Mouse (Mus musculus) embryo, embryonic 11.5 days (tissue): Measurements from ENCODE around the gene Itga2.

Experiments used
- DNase-seq: peaks from one replicate; pipeline ENCODE4 v3.0.0-alpha.2; 2012; ENCODE audit warnings: low read depth, low spot score

Gene Itga2

DNA sequence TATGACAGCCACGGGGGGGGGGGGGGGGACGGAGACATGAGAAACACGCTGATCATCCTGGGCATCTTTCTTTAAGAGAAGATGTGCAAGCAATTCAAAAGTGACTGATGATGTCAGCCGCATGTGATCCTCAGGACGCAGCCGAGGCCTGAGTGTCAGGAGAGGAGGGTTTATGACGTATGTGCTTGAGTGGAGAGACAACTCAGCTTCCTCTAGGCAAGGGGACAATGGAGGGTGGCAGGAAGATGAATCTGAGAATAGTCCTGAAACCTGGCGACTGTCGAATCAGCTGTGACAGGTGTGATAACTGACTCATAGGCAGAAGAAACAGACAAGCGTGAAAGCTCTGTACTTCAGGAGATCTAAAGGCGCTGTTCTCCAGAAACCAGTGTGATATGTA, 53.2 kb downstream of the Itga2 start:
- DNase-seq, result no peak

DNA sequence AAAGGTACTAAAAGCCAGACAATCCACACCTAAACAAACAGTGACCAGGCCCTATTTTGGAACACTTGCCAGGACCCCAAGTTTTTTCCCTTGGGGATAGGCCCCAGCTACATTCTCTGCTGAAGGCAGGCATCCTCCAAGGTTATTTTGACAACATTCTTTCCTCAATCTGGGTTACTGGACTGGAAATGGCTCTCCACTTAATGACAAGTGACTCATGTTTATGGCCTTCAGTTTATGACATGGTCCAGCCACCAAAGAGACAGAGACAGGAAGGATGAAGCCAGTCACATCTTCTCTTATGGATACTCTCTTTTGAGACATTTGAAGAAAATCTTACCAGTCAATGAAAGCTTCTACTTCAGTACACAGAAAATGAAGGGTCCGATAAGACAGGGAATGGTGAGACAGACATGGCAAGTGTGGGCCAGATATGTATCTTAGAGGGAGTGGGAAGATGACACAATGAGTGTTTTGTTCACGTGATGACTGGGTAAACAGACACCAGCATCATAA, 55.8 kb downstream of the Itga2 start:
- DNase-seq, result no peak

DNA sequence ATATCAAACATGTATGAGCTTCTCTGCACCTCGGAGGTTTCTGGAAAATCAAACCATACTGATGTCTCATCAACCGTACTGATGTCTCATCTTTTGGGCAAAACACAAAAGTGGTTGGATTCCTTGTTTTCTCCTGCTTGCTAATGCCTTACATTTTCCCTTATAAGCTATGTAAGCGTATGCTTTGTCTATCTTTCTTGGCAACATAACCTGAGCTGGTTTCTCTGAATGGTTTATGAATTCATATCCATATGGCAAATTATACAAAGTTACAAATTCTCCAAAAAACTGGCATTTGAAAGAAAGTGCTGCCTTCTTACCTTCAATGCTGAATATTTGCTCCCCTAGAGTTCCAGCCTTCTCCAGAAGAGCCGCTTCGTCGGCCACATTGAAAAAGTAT, 57.2 kb downstream of the Itga2 start:
- no peak for DNase-seq

DNA sequence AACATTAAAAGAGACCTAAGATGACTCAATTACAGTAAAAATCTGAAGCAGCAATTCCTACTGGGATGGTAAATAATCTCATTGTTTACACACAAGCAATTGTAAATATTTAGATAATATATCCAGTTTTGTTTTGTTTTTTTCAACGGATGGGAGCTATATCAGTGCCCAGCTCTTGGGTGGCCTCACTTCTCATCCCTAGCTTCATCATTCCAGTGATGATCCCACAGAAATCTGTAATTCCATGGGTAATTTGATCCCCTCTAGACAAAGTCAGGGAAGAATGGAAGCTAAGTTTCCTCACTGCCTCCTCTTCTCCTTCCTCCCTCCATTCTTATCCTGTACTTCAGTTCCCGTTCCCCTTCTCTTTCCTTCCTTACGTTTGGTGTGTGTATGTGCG, 74.4 kb downstream of the Itga2 start:
- DNase-seq, result no peak

DNA sequence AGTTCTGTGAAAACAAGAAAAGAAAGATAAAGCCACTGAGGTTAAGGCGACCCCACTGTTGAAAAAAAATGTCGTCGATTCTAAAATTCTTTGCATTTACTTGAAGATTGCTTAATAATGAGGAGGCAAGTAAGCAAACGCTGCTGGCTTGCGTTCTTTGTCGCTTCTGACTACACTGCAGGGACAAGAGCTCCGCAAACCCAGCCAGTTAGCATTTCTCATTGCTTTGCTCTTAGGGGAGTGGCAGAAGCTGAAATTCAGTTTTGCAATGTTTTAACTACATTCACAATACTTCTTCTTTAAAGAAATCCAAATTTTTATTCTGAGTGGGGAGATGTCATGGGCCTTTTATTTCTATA, 75.7 kb downstream of the Itga2 start:
- no peak for DNase-seq

DNA sequence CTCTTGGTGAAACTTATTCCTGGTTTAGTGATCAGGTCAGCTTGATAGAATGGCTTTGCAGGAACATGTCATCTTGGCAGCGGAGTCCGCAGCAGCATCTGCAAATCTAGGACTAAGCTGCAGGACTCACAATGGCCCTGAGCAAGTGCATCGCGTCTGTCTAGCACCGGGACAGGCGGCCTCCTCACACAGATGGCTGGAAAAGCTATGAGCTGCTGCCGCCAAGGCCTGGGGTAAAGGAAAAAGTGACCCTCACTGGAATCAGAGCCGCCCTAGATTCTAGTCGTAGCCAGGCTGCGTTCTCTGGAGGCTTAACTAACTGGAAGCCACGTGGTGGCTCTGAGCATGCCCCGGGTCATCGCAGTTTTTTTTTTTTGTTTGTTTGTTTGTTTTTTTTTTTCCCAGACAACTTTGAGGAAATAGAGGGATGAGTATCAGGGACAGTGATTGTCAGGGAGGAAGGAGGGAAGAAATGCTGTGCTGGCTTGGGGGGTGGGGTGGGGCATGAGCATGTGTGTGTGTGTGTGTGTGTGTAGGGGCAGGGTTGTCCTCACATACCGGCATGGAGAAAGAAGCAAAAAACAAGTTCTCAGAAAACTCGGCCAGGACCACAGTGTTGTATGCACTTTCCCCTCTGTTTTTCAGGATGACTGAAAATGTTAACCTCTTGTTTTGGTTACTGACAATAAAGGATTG, 76.2 kb downstream of the Itga2 start:
- no peak for DNase-seq

DNA sequence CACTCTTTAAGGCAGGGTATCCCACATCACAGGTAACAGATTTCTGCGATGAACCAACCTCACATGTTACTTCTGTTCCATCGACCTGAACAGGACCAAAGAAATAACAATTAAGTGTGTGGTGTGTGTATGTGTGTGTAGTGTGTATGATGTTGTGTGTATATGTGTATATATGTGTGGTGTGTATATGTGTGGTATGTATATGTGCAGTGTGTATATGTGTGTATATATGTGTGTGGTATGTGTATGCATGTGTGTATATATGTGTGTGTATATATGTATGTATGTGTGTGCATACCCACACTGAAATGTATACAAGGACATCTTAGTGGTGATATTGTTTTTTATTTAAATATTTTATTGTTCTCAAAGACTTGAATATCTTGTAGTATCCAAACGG, 77.5 kb downstream of the Itga2 start:
- DNase-seq, result no peak

DNA sequence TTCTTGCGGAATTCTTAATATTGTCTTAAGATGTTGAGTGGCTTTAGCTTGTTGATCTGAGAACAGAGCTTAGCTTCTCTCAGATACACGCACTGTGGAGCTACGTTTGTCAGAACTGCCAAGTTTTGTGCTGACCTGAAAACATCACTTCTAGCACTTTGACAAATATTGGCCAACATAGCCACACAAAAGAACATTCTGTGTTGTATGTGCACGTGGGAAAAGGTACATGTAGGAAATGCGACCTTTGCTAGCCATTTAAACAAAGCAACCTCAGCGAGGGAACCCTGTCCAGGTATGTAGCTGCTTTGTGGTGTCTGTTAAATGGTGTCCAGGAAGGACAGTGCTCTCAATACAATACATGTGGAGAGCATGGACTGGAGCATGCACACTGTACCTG, 77.9 kb downstream of the Itga2 start:
- no peak for DNase-seq

DNA sequence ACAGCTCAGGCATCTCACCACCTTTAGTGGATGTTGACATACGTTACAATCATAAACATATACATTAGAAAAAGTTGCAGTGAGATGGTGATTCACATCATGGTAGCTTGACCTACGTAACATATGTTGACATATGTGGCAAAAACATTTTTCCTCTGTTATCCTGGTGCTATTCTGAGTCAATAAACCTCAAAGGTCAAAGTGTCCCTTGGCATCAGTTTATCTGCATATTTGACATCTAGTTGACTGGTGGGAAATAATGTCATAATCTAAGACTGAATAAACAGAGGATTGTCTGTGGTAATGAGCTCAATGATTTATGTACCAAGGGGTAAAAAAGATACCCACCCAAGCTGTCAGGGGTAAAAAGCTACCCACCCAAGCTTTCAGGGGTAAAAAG, 78.7 kb downstream of the Itga2 start:
- DNase-seq, result no peak

DNA sequence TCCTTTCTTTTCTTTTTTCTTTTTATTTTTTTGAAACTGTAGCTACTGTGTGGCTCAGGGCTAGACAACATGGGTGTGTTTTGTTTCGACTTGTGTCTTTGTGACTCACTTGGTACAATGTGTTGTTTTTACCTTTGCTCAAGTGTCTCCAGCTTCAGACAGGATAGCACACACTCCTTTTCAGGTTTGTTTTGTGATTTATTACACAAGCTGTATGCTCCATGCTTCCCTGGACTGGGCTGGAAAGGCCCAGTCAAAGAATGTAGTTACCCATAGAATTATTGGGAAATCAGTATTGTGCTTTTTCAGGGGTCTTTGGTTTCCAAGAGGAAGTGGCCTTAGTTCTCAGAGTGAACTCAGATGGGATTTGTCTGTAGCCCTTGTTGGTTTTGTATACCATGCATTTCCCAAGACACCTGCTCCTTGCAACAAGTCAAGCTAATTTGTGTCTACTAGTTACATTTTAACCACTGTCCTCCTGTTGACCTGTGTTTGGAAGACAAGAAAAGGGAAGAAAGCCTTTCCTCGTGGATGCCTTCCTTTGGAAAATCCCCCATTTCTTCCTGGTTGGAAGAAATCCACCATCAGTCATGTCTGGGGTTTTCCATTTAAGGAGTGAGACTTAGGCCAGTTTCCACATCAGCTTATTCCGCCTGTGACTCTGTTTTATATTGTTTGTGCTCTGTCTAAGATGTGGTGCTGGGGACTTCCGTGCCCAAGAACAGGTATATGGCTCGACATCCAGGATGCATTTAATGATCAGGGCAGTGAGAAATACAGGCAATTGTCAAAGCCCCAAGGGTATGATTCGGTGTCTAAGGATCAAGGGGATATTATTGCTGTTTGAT, 79.4 kb downstream of the Itga2 start:
- no peak for DNase-seq

DNA sequence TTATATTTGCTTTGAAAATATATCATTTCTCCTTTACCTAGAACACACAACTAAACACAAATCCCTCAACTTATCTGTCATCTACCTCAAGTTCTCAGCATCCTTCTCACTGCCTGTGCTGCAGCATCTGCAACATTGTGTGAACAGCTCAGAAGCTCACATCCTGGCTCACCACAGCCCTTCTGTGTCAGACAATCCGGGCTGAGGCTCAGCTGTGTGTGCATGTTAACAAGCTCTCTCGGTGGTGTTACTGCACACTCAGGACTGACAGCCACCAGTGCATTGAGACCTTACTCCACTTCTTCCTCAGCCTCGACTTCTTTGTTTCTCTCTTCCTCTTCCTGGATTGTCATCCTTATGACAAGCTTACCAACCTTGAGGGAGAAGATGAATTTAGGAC, 83.0 kb downstream of the Itga2 start:
- DNase-seq, result no peak

DNA sequence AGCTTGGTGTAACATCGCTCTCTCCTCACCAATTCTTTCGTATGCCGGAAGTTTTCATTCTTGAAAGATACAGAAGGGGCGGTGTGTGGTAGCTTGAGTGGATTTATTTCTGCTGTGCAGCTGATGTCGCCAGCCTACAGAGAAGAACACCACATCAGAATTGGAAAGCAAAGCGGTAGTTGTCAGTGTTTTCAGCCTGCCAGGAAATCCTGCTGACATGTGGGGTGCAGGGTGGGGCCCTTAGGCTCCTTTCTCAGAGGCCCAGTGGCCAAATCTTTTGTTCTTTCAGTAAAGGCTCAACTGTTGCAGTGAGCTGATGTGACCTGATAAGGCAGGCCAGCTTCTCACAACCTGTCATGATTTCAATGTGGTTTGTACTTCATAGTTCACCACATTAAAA, 86.1 kb downstream of the Itga2 start:
- DNase-seq, result no peak

DNA sequence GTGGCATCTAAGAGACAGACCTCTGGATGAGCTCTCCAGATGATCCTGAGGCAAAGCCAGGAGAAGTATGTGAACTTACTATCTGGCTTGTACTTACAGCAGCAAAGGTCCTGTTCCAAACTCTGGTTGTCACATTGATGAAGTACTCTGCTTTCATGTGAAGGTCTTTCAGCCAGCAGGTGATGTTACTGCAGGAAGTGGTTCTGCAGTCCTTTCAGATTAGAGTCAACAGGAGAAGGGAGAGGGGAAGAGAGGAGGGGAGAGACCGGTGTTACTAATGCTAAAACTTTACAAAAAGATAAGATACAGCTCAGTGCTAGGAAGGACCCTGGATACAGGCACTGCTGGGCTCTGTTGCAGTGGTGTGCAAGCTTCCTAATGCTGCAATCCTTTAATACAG, 88.6 kb downstream of the Itga2 start:
- DNase-seq, result no peak

DNA sequence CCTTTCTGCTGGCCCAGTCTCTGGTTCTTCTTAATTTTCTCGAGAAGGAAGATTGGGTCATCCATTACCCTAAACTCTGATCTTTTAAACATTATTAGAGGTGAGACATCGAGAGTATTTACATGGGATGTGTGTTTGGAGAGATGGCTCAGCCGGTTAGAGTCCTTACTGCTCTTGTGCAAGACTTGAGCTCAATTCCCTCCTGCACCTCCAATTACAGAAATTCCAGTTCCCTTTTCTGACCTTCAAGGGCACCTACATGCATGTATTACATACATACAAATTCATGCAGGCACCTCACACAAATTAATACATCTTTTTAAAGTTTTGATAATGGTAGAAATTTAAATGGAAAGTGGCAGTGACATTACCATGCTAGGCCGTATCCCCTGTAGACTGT, 91.4 kb downstream of the Itga2 start:
- no peak for DNase-seq

DNA sequence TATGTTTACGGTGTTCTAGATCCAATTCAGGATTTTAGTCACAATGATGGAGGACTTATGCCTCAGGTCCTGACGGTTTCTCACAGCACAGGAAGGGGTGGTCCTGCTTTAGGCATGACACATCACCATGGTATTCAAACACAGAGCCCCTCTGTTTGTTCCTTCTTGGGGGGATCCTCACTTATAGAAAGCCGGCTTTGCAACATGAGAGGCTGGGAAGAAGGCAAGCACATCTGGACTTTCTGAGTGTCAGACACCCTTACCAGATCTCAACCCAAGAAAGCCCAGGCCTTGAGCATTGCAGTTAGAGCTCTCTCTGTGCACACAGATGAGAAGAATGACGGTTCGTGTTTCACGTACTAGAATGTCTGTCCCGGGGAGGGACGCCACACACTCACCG, 92.8 kb downstream of the Itga2 start:
- DNase-seq, result no peak

DNA sequence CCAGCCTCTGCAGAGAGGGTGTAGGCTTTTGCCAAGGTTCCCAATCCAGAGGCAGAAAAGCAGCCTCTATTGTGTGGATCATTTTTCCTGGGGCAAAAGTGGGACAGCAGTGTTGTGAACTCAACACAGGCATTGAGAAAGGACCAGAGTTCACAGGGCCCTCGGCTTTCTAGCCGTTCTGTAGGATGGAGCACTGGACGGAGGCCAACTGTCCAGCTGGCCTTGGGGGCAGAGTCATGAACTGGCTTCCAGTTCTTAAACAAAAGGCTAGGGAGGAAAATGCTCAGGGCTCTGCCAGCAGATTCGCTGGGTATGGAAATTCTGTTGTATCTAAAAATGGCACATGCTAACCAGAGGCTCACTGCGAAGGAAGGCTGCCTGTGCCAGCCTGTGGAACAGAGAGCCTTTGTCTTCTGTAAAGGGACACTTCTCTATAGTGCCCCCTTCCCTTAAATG, 93.3 kb downstream of the Itga2 start:
- no peak for DNase-seq

DNA sequence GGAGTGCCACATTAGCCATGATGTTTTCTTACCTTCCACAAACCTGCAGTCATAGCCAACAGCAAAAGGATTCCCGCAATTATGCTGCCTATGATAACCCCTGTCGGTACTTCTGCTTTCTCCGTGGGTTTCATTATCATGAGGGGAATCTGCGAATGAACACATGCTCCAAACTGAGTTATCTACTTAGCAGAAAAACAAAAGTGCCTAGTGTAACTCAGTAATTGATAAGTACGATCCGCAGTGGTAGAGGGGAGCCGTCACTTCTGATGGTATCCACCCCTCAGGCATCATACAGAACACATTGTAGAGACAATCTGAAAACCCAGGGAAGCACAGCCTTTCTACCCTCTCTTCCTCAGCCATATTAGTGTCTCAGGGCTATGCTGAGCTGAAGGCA, 94.8 kb downstream of the Itga2 start:
- no peak for DNase-seq

DNA sequence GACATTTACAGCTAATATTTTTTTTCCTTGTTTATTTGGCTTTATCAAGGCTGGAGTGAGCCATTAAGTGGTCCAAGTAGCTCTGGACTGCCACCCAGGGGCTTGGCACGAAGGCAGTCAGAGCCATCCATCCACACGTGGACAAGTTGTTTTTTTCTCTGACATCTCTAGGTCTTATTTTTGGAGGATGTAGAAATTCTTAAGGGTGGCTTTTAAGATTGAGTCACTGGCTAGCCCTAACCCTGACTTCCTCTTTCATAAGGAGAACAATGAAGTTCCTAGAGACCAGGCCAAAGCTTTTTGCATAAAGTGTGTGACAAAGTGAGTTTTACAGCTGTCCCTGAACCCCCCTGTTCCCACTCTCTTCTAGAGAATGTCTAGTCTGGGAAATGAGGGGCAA, 97.3 kb downstream of the Itga2 start:
- DNase-seq, result no peak

DNA sequence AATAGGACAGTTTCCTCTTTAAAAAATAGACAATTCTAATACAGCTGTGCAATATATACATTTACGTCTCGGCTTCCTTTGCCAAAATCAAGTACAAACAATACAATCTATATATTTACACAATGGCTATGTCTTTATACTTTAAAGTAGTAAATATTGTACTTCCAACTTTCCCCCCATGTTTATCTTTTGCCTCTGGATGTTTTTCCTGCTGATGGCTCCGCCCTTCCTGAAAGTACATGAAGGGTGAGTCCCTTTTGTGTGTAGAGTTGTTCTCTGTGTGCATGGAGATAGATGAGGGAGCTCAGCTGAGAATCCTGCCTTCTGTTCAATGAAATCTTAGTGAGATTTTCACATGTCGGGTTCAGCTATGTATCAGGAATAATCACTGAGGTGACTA, 98.5 kb downstream of the Itga2 start:
- DNase-seq, result no peak

DNA sequence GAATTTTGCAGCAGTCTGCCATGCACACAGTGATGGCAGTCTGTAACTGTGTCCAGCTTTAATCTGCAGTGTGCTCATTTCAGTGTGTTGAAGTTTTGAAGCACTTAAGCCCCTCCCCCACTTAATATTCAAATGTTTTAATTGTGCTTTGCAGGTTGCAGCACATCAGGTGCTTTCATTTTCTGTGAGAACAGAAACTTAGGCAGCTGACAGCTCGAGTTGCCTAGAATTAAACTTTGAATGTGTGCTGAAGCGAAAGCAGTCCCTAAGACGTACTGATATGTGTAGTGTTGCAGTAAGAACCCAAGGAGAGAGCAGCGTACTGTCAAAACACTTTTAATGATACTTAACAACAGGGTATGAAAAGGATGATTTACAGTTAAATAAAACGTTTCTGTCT, 99.1 kb downstream of the Itga2 start:
- no peak for DNase-seq

DNA sequence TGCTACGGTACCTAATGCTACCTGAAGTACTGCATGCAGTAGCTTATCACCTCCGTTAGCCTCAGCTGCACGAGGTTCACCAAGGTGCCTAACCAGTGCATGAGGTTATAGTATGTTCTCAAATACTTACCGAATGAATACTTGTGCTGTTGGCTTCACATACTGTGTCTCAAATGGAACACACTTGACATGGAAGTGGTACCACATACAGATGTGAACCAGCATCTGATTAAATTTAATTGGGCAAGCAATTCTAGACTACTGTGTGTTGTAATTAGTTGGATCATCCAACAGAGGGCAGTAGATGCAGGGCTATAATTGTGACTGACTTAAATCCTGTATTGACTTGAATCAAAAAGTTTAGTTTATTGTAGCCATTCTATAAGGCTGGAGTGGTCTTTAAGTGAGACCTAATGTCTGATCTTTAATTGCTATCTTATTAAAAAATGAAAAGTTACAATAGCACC, 100.5 kb downstream of the Itga2 start:
- DNase-seq, result peak; percentile 27

DNA sequence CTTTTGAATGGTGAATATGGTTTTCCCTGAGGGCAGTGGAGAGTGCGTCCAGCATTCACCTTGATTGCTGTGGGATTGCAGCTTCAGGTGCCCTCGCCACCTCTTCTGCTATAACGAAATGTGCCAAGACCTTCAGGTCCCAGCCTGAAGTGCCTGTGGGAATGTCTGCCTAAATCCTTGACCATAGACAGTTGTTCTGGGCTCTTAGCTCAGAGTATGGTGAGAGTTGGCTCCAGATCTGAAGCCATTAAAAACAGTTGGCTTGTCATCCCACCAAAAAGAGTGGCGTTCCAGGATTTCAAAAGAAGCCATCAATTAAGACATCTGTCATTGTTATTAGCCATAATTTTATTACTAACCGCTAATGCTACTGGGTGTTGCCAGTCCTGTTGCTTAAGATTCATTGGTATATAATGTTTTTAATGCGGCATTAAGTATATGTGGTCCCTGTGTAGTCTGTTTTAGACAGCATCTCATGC, 106.5 kb downstream of the Itga2 start:
- no peak for DNase-seq

DNA sequence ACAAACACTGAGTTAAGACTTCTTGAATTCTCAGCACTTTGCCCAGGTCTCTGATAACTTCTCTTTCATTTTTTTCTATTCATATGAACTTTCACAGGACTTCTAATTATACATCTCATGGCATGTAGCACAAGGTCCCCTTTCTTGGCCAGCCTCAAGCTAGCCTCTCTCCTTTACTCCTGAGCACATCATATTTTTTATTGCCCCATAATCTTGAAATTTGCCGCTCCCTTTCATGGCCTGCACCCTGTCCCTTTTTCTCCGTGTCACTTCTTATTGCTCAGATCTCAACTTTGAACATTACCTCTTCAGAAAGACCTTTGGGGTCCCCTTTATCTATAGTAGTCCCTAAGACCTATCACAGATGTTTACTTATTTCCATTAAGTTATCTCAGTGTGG, 109.0 kb downstream of the Itga2 start:
- DNase-seq, result no peak
